Mouse (Mus musculus): ENCODE data around the gene BC049352. TPM values are rescaled to one million over a fixed set of nuclear protein-coding genes. Genes with fewer than 3 reads are reported as not detected.

Gene BC049352
- polyA plus RNA-seq, 1 experiment from 2014 or later = 0.14 TPM

- H3K27me3 ChIP-seq (ENCODE audit: insufficient read depth, low read length) = no peaks in the 10 kb centered on the region
- no peaks in the 10 kb centered on the region for H3K4me1 ChIP-seq (ENCODE audit: insufficient read depth)
- no peak for TF ChIP-seq CTCF (IDR thresholded peaks at IDR 0.05; ENCODE audit: low read depth)
- TF ChIP-seq EP300 (IDR thresholded peaks at IDR 0.05; ENCODE audit: low read depth) = no peak
- ATAC-seq (no peak), DNase-seq (no peak)
- peaks cover 2% of the 10 kb centered on the region for H3K9me3 ChIP-seq (ENCODE audit: low read length)
- H3K27ac ChIP-seq (ENCODE audit: low read depth) = no peak overlapping the region
- no peak overlapping the region for H3K4me2 ChIP-seq (ENCODE audit: low read depth, low read length)
- no peak overlapping the region for H3K4me3 ChIP-seq (ENCODE audit: low read depth, low read length)
- H3K36me3 ChIP-seq (replicated peaks; ENCODE audit: insufficient read depth, low read length) = no peaks in the 10 kb centered on the region
- WGBS (ENCODE audit: insufficient replicate concordance) = 70% methylated on average over 5 of the region's 5 CpGs
- H3K9ac ChIP-seq (replicated peaks) = no peak overlapping the region
Observed at GRCm38 (mm10) chr9:45167903-45168302, 13.9 kb upstream of the BC049352 start.

- no peaks in the 10 kb centered on the region for H3K27me3 ChIP-seq (ENCODE audit: insufficient read depth, low read length)
- no peak for TF ChIP-seq CTCF (IDR thresholded peaks at IDR 0.05; ENCODE audit: low read depth)
- TF ChIP-seq EP300 (IDR thresholded peaks at IDR 0.05; ENCODE audit: low read depth) = no peak
- ATAC-seq = no peak
- peaks cover 2% of the 10 kb centered on the region for H3K9me3 ChIP-seq (ENCODE audit: low read length)
- no peak overlapping the region for H3K27ac ChIP-seq (ENCODE audit: low read depth)
- H3K4me3 ChIP-seq (ENCODE audit: low read depth, low read length) = no peak overlapping the region
- no peaks in the 10 kb centered on the region for H3K4me1 ChIP-seq (ENCODE audit: insufficient read depth)
- H3K9ac ChIP-seq (replicated peaks) = no peak overlapping the region
- WGBS (ENCODE audit: insufficient replicate concordance) = 81% methylated on average over 5 of the region's 5 CpGs
- H3K36me3 ChIP-seq (replicated peaks; ENCODE audit: insufficient read depth, low read length) = no peaks in the 10 kb centered on the region
- no peak for DNase-seq
- H3K4me2 ChIP-seq (ENCODE audit: low read depth, low read length) = no peak overlapping the region
Observed at GRCm38 (mm10) chr9:45170150-45170549, 11.7 kb upstream of the BC049352 start.

GRCm38 (mm10) chr9:45171073-45171610 is 10.7 kb upstream of the BC049352 start:
- TF ChIP-seq CTCF (IDR thresholded peaks at IDR 0.05; ENCODE audit: low read depth) (no peak), EP300 (IDR thresholded peaks at IDR 0.05; ENCODE audit: low read depth) (no peak)
- ATAC-seq = peak; percentile 19; the same call in 1 of the 2 replicates
- Histone ChIP-seq H3K27me3 (ENCODE audit: insufficient read depth, low read length) (no peaks in the 10 kb centered on the region), H3K4me2 (ENCODE audit: low read depth, low read length) (no peak overlapping the region), H3K4me3 (ENCODE audit: low read depth, low read length) (no peak overlapping the region), H3K36me3 (replicated peaks; ENCODE audit: insufficient read depth, low read length) (no peaks in the 10 kb centered on the region), H3K4me1 (ENCODE audit: insufficient read depth) (no peaks in the 10 kb centered on the region), H3K9ac (replicated peaks) (no peak overlapping the region), H3K27ac (ENCODE audit: low read depth) (no peak overlapping the region), H3K9me3 (ENCODE audit: low read length) (no peaks in the 10 kb centered on the region; the same call in 1 of the 2 replicates)
- no peak for DNase-seq
- 69% methylated on average over 1 of the region's 1 CpGs for WGBS (ENCODE audit: insufficient replicate concordance)

GRCm38 (mm10) chr9:45173475-45173874 is 8.3 kb upstream of the BC049352 start:
- no peaks in the 10 kb centered on the region for H3K27me3 ChIP-seq (ENCODE audit: insufficient read depth, low read length)
- no peak overlapping the region for H3K9ac ChIP-seq (replicated peaks)
- ATAC-seq = no peak
- no peak overlapping the region for H3K4me3 ChIP-seq (ENCODE audit: low read depth, low read length)
- WGBS (ENCODE audit: insufficient replicate concordance) = 51% methylated on average over 3 of the region's 3 CpGs
- H3K4me2 ChIP-seq (ENCODE audit: low read depth, low read length) = no peak overlapping the region
- H3K36me3 ChIP-seq (replicated peaks; ENCODE audit: insufficient read depth, low read length) = no peaks in the 10 kb centered on the region
- TF ChIP-seq EP300 (IDR thresholded peaks at IDR 0.05; ENCODE audit: low read depth) (no peak), CTCF (IDR thresholded peaks at IDR 0.05; ENCODE audit: low read depth) (no peak)
- no peaks in the 10 kb centered on the region; the same call in 1 of the 2 replicates for H3K9me3 ChIP-seq (ENCODE audit: low read length)
- H3K27ac ChIP-seq (ENCODE audit: low read depth) = no peak overlapping the region
- no peaks in the 10 kb centered on the region for H3K4me1 ChIP-seq (ENCODE audit: insufficient read depth)
- DNase-seq = no peak

GRCm38 (mm10) chr9:45179282-45179681 is 2.5 kb upstream of the BC049352 start:
- 55% methylated on average over 5 of the region's 5 CpGs for WGBS (ENCODE audit: insufficient replicate concordance)
- no peak for DNase-seq
- Histone ChIP-seq H3K9me3 (ENCODE audit: low read length) (no peaks in the 10 kb centered on the region), H3K27ac (ENCODE audit: low read depth) (no peak overlapping the region), H3K4me3 (ENCODE audit: low read depth, low read length) (no peak overlapping the region), H3K4me1 (ENCODE audit: insufficient read depth) (peaks cover 8% of the 10 kb centered on the region; the same call in 1 of the 2 replicates), H3K27me3 (ENCODE audit: insufficient read depth, low read length) (no peaks in the 10 kb centered on the region), H3K9ac (replicated peaks) (no peak overlapping the region), H3K36me3 (replicated peaks; ENCODE audit: insufficient read depth, low read length) (no peaks in the 10 kb centered on the region), H3K4me2 (ENCODE audit: low read depth, low read length) (no peak overlapping the region)
- ATAC-seq = no peak
- TF ChIP-seq CTCF (IDR thresholded peaks at IDR 0.05; ENCODE audit: low read depth) (no peak), EP300 (IDR thresholded peaks at IDR 0.05; ENCODE audit: low read depth) (no peak)

GRCm38 (mm10) chr9:45182521-45182920 is 714 bp downstream of the BC049352 start:
- ATAC-seq (no peak), DNase-seq (no peak)
- H3K27me3 ChIP-seq (ENCODE audit: insufficient read depth, low read length) = no peaks in the 10 kb centered on the region
- no peaks in the 10 kb centered on the region for H3K36me3 ChIP-seq (replicated peaks; ENCODE audit: insufficient read depth, low read length)
- H3K4me1 ChIP-seq (ENCODE audit: insufficient read depth) = peaks cover 8% of the 10 kb centered on the region; the same call in 1 of the 2 replicates
- H3K4me3 ChIP-seq (ENCODE audit: low read depth, low read length) = no peak overlapping the region
- H3K9ac ChIP-seq (replicated peaks) = no peak overlapping the region
- WGBS (ENCODE audit: insufficient replicate concordance) = 38% methylated on average over 3 of the region's 3 CpGs
- no peak overlapping the region for H3K4me2 ChIP-seq (ENCODE audit: low read depth, low read length)
- H3K27ac ChIP-seq (ENCODE audit: low read depth) = no peak overlapping the region
- no peaks in the 10 kb centered on the region for H3K9me3 ChIP-seq (ENCODE audit: low read length)
- no peak for TF ChIP-seq EP300 (IDR thresholded peaks at IDR 0.05; ENCODE audit: low read depth)

Data from liver, postnatal 0 days (tissue).